Mouse (Mus musculus) ES-Bruce4 (cell line): ENCODE measurements around the gene Vps53. TPM values are rescaled to one million over a fixed set of nuclear protein-coding genes. Genes with fewer than 3 reads are reported as not detected.

Experiments used
- H3K27ac ChIP-seq: 2 replicates; pipeline ENCODE4 v1.5.1; 2012; ENCODE audit warnings: low read length, inconsistent platforms; ENCODE audit not compliant: insufficient read depth
- H3K27me3 ChIP-seq: 2 replicates; pipeline ENCODE4 v1.6.1; 2012; ENCODE audit warnings: mild to moderate bottlenecking, low read length, inconsistent platforms; ENCODE audit not compliant: control insufficient read depth, poor library complexity, insufficient read depth, severe bottlenecking
- H3K36me3 ChIP-seq: 2 replicates; pipeline ENCODE4 v1.6.1; 2012; ENCODE audit warnings: inconsistent platforms, mild to moderate bottlenecking, low read length, moderate library complexity; ENCODE audit not compliant: control insufficient read depth, poor library complexity, insufficient read depth, severe bottlenecking
- H3K4me1 ChIP-seq: one replicate; pipeline ENCODE4 v1.8.1; 2011; ENCODE audit warnings: low read length; ENCODE audit not compliant: control insufficient read depth, insufficient read depth
- H3K4me3 ChIP-seq: 2 replicates; pipeline ENCODE4 v1.5.1; 2011; ENCODE audit warnings: low read depth, mild to moderate bottlenecking, low read length
- H3K9ac ChIP-seq: 2 replicates; pipeline ENCODE4 v1.6.1; 2012; ENCODE audit warnings: low read depth, mild to moderate bottlenecking, inconsistent platforms; ENCODE audit not compliant: poor library complexity, severe bottlenecking
- H3K9me3 ChIP-seq: replicated peaks from 2 replicates; pipeline ENCODE4 v1.6.1; 2012; ENCODE audit warnings: mild to moderate bottlenecking, low read length, inconsistent platforms; ENCODE audit not compliant: control insufficient read depth, poor library complexity, insufficient read depth, severe bottlenecking
- CTCF ChIP-seq: IDR thresholded peaks from one replicate; pipeline ENCODE4 v1.8.1; 2011; ENCODE audit warnings: low read depth, low read length
- EP300 ChIP-seq: IDR thresholded peaks from 2 replicates; pipeline ENCODE4 v1.6.1; 2011; ENCODE audit warnings: low read depth, low read length; ENCODE audit not compliant: insufficient read depth
- POLR2A ChIP-seq: IDR thresholded peaks from one replicate; pipeline ENCODE4 v1.8.1; 2011; ENCODE audit warnings: low read length; ENCODE audit not compliant: insufficient read depth
- polyA plus RNA-seq: library from polyadenylated mRNA; stranded (reverse); fragments of >200 nt; gene quantifications from 2 replicates; pipeline ENCODE4 v1.2.4, GENCODE M21; 2011; ENCODE audit warnings: low read depth; ENCODE audit not compliant: missing spikeins, insufficient read depth, insufficient read length

The Vps53 gene
- polyA plus RNA-seq, 1 experiment, result 24.3 TPM

DNA sequence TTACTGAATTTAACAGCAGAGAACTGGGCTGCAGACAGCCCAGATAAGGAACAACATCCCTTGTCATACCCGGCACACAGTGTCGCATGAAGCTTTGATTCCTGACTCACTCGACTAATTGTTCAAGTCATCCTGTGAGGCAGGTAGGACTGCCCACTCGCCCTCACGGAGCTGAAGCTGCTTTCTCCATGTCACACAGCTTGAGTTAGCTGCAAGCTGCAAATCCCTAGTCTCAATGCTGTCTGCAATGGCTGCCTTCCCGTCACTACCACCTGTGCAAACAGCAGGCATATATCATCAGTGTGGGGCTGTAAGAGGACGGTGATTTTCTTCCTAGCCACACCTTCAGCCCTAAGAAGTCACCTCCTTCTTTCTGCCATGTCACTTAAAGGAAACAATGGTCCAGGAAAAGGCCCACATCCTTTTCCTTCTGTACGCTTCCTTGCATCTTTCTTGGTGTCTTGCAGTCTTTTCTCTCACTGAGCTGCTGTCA is 17.6 kb upstream of the Vps53 start:
- peaks cover 2% of the 10 kb centered on the region; the same call in 1 of the 2 replicates for H3K27me3 ChIP-seq
- no peak overlapping the region for H3K4me3 ChIP-seq
- H3K9me3 ChIP-seq, result no peaks in the 10 kb centered on the region
- TF ChIP-seq CTCF (no peak), POLR2A (no peak), EP300 (no peak)
- H3K27ac ChIP-seq, result no peak overlapping the region
- H3K9ac ChIP-seq, result no peak overlapping the region
- no peaks in the 10 kb centered on the region for H3K4me1 ChIP-seq
- H3K36me3 ChIP-seq, result no peaks in the 10 kb centered on the region

DNA sequence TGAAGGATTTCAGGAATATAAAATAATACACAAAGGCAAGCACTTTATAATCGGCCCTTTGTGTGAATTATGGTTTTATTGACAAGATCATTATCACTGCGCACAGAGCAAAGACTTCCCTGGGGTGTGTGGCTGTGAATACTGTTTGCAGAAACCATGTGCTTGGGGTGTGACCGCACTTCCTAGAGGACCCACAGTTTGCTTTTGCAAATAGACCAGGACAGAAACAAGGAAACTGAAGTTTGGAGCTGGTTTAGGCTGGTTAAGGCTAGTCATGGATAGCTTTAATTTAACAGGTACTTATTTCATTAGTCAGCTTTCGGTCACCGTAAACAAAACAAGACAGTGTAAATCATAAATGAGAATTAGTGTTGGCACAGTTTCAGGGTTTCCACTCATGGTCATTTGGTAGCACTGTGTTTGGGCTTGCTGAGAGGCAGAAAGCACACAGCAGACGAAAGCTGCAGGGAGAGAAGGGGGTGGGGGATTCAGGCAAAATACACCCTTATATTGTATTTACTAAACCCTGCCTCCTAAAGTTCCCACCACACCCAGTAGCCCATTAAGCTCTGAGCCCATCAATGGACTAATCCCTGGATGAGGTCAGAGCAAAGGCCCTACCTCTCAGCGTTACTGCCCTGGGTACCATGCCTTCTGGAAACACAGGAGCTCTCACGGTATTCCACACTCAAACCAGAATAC is 17.0 kb upstream of the Vps53 start:
- no peaks in the 10 kb centered on the region for H3K4me1 ChIP-seq
- TF ChIP-seq POLR2A (no peak), CTCF (no peak), EP300 (no peak)

DNA sequence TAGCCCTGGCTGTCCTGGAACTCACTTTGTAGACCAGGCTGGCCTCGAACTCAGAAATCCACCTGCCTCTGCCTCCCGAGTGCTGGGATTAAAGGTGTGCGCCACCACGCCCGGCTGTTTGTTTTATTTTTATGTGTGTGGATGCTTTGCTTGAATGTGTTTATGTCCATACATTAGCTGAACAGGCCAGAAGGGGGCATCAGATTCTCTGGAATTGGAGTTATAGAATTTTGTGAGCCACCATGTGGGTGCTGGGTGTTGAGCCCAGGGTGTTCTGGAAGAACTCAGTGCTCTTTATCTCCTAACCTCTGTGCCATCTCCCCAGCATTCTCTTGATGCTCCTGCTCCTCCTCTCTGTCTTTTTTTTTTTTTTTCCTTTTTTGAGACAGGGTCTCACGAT is 7.5 kb upstream of the Vps53 start:
- H3K36me3 ChIP-seq, result no peaks in the 10 kb centered on the region
- H3K4me3 ChIP-seq, result no peak overlapping the region
- no peak for TF ChIP-seq EP300
- H3K4me1 ChIP-seq, result no peaks in the 10 kb centered on the region
- H3K9ac ChIP-seq, result no peak overlapping the region
- H3K27me3 ChIP-seq, result no peaks in the 10 kb centered on the region
- H3K9me3 ChIP-seq, result no peaks in the 10 kb centered on the region
- H3K27ac ChIP-seq, result no peak overlapping the region

More for the DNA sequence above, 17.0 kb upstream of the Vps53 start:
- Histone ChIP-seq H3K27me3 (peaks cover 2% of the 10 kb centered on the region; the same call in 1 of the 2 replicates), H3K9ac (no peak overlapping the region), H3K27ac (no peak overlapping the region), H3K9me3 (no peaks in the 10 kb centered on the region), H3K36me3 (no peaks in the 10 kb centered on the region), H3K4me3 (no peak overlapping the region)

DNA sequence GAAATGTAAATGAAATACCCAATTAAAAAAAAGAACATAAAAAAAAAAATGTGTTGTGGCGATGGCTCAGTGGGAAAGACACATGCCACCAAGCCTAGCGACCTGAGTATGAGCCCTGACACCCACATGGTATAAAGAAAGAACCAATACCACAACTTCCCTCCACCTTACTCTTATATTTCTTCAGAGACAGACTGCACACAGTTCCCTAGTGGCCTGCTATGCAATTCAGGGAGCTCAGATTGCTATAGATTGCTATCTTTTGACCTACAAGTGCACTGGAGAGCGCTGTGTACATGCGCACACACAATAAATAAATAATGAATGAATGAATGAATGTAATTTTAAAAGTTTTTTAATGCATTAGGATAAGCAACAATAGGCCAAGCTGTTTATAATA is 4.3 kb upstream of the Vps53 start:
- TF ChIP-seq CTCF, result no peak
- TF ChIP-seq EP300, result no peak
- TF ChIP-seq POLR2A, result no peak
- H3K27me3 ChIP-seq, result no peaks in the 10 kb centered on the region
- no peak overlapping the region for H3K4me3 ChIP-seq
- H3K4me1 ChIP-seq, result no peaks in the 10 kb centered on the region
- H3K27ac ChIP-seq, result no peak overlapping the region
- H3K9me3 ChIP-seq, result no peaks in the 10 kb centered on the region
- no peak overlapping the region for H3K9ac ChIP-seq
- H3K36me3 ChIP-seq, result no peaks in the 10 kb centered on the region

DNA sequence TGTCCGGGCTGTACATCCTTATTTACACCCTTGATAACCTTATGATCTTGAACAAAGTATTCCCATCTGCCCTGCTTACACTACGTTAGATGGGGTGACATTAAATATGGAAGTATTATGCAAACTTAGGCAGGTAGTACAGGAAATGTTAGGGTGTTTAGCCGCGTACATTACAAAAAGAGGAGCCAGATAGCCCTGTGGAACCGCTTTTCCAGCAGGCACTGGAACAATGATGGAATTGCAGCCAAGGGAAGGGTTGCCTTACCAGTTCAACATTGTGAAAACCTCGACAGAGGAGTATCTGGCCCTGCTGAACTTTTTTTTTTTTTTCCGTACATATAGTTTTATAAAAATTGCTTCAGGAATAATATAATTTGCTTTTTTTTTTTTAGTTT is 696 bp upstream of the Vps53 start:
- peak overlapping the region; percentile 57 for H3K9ac ChIP-seq
- TF ChIP-seq CTCF (no peak), EP300 (no peak), POLR2A (no peak)
- no peaks in the 10 kb centered on the region for H3K9me3 ChIP-seq
- H3K4me1 ChIP-seq, result no peaks in the 10 kb centered on the region
- no peak overlapping the region for H3K27ac ChIP-seq
- H3K4me3 ChIP-seq, result peak overlapping the region; percentile 87
- no peaks in the 10 kb centered on the region for H3K27me3 ChIP-seq
- H3K36me3 ChIP-seq, result no peaks in the 10 kb centered on the region

DNA sequence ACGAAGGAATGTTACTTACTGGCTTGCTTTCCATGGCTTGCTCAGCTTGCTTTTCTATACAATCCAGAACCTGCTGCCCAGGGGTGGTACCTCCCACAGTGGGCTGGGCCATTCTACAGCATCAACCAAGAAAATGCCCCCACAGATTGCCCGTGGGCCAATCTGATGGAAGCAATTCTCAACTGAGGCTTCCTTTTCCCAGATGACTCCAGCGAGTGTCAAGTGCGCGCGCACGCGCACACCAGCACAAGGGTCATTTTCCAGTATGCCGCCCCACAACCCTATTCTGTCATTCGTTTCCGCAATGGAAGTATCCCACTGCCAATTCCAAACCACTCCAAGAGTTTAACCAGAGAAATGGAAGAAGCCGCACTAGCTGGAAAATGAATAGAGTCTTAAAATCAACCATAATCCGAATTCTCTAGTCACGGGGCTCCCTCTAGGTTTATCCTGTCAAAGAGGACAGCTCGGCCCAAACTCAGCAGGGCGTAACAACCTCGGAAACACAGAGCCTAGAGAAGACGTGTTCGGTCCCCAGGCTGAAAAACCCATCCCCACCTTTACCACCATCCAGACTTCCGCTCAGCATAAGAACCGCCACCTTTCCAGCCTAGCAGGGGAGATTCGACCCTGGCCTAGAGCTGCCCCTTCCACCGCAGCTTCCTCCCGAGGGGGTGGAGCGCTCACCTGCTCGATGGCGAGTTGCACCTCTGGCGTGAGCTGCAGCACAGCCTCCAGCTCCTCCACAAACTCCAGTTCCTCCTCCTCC is 537 bp downstream of the Vps53 start:
- H3K9me3 ChIP-seq, result no peaks in the 10 kb centered on the region
- no peaks in the 10 kb centered on the region for H3K27me3 ChIP-seq
- H3K36me3 ChIP-seq, result no peaks in the 10 kb centered on the region
- peak overlapping the region; percentile 87 for H3K4me3 ChIP-seq
- H3K9ac ChIP-seq, result peak overlapping the region; percentile 57
- no peak for TF ChIP-seq EP300
- H3K27ac ChIP-seq, result no peak overlapping the region
- H3K4me1 ChIP-seq, result no peaks in the 10 kb centered on the region
